Comparison of ENCODE assay signal across 12 mouse cellular contexts in genomic region chr16:18236676-18237501, GRCm38 (mm10). TPM values are rescaled to one million over a fixed set of nuclear protein-coding genes. Genes with fewer than 3 reads are reported as not detected.
DNase-seq lines count a peak whose midpoint lies in the region; ATAC-seq and TF ChIP-seq lines count a peak whose summit lies in the region.
"Had no signal": no experiment of that assay in that cellular context is flagged by ENCODE, and none has a peak within 500 bp of the region (broad histone marks: within the 10 kb centered on the region; RNA-seq: fewer than 3 reads in every experiment).

No protein-coding gene starts in this region.

- no peak for DNase-seq in kidney, postnatal 4 days
- DNase-seq in limb, embryonic 14.5 days (ENCODE audit: low spot score), result no peak
- DNase-seq in gastrocnemius, postnatal 4 days (ENCODE audit: low spot score in 2 of 2), result no peak
- DNase-seq: kidney, postnatal 10 days; right cerebral cortex, adult 18-20 months had no signal

- H3K9ac ChIP-seq in forebrain, embryonic 12.5 days, result no peak overlapping the region
- H3K9ac ChIP-seq in forebrain, embryonic 13.5 days, result no peak overlapping the region
- H3K9ac ChIP-seq in kidney, embryonic 15.5 days, result peak overlapping the region; percentile 70; the same call in 1 of the 2 replicates
- H3K9ac ChIP-seq in limb, embryonic 14.5 days (ENCODE audit: low read depth, low read length, severe bottlenecking), result no peak overlapping the region

- no peak for TF ChIP-seq CTCF in C2C12 (IDR thresholded peaks at IDR 0.05; ENCODE audit: control insufficient read depth, insufficient read depth, insufficient read length)

- no peak overlapping the region for H3K4me2 ChIP-seq in forebrain, embryonic 12.5 days
- H3K4me2 ChIP-seq in forebrain, embryonic 13.5 days, result no peak overlapping the region
- 0 out of 2 replicates have a peak overlapping the region, but pooled peaks have one; percentile 81 for H3K4me2 ChIP-seq in kidney, embryonic 15.5 days
- no peak overlapping the region for H3K4me2 ChIP-seq in limb, embryonic 14.5 days (replicated peaks; ENCODE audit: low read depth, low read length, severe bottlenecking)

- no peak for TF ChIP-seq POLR2A in limb, embryonic 14.5 days (IDR thresholded peaks at IDR 0.05; ENCODE audit: borderline replicate concordance, extremely low read depth, insufficient read depth, insufficient read length)

- no peak for ATAC-seq in forebrain, embryonic 12.5 days (ENCODE audit: low FRiP score)
- ATAC-seq in forebrain, embryonic 13.5 days, result no peak
- ATAC-seq in kidney, embryonic 15.5 days (replicated peaks; ENCODE audit: low FRiP score), result no peak
- ATAC-seq in limb, embryonic 14.5 days (ENCODE audit: low FRiP score, low read depth), result no peak
- ATAC-seq in erythroid progenitor cell, adult 5-6 weeks (replicated peaks; ENCODE audit: low FRiP score, poor library complexity, severe bottlenecking), result no peak

- H3K9me3 ChIP-seq in forebrain, embryonic 12.5 days, result no peaks in the 10 kb centered on the region
- no peaks in the 10 kb centered on the region for H3K9me3 ChIP-seq in forebrain, embryonic 13.5 days (replicated peaks)
- no peaks in the 10 kb centered on the region for H3K9me3 ChIP-seq in kidney, embryonic 15.5 days (replicated peaks)
- no peaks in the 10 kb centered on the region for H3K9me3 ChIP-seq in limb, embryonic 14.5 days (ENCODE audit: control insufficient read depth, low read length)

- H3K36me3 ChIP-seq in forebrain, embryonic 12.5 days (replicated peaks), result peaks cover 43% of the 10 kb centered on the region
- peaks cover 45% of the 10 kb centered on the region for H3K36me3 ChIP-seq in forebrain, embryonic 13.5 days (ENCODE audit: poor library complexity, severe bottlenecking)
- H3K36me3 ChIP-seq in kidney, embryonic 15.5 days, result peaks cover 42% of the 10 kb centered on the region
- H3K36me3 ChIP-seq in C2C12 (ENCODE audit: control insufficient read depth, insufficient read depth), result peaks cover 43% of the 10 kb centered on the region
- H3K36me3 ChIP-seq in limb, embryonic 14.5 days (ENCODE audit: control insufficient read depth, insufficient read depth, low read length), result peaks cover 41% of the 10 kb centered on the region

- peaks cover 44% of the 10 kb centered on the region for H3K79me2 ChIP-seq in C2C12 (ENCODE audit: control insufficient read depth, insufficient read depth)

- no peak overlapping the region for H3K4me3 ChIP-seq in forebrain, embryonic 12.5 days (replicated peaks)
- no peak overlapping the region for H3K4me3 ChIP-seq in forebrain, embryonic 13.5 days
- H3K4me3 ChIP-seq in kidney, embryonic 15.5 days (replicated peaks), result no peak overlapping the region
- no peak overlapping the region for H3K4me3 ChIP-seq in C2C12 (ENCODE audit: insufficient read depth, poor library complexity, severe bottlenecking)
- no peak overlapping the region for H3K4me3 ChIP-seq in limb, embryonic 14.5 days (replicated peaks; ENCODE audit: low read length)

- peaks cover 26% of the 10 kb centered on the region for H3K79me3 ChIP-seq in C2C12 (ENCODE audit: low read depth)

- H3K27ac ChIP-seq in forebrain, embryonic 12.5 days, result peak overlapping the region; percentile 89; the same call in 1 of the 2 replicates
- no peak overlapping the region for H3K27ac ChIP-seq in forebrain, embryonic 13.5 days
- H3K27ac ChIP-seq in kidney, embryonic 15.5 days, result peak overlapping the region; percentile 93; the same call in 1 of the 2 replicates
- H3K27ac ChIP-seq in limb, embryonic 14.5 days (replicated peaks; ENCODE audit: low read depth, low read length), result 0 out of 2 replicates have a peak overlapping the region, but pooled peaks have one; percentile 71

- 73% methylated on average over 7 of the region's 7 CpGs for whole genome bisulfite sequencing in forebrain, embryonic 12.5 days
- WGBS in forebrain, embryonic 13.5 days, result 78% methylated on average over 7 of the region's 7 CpGs
- 72% methylated on average over 7 of the region's 7 CpGs for WGBS in kidney, embryonic 15.5 days
- WGBS in limb, embryonic 14.5 days, result 68% methylated on average over 7 of the region's 7 CpGs

- H3ac ChIP-seq in C2C12 (ENCODE audit: control insufficient read depth, insufficient read length, low read depth), result peak overlapping the region; percentile 29

- no peaks in the 10 kb centered on the region for H3K27me3 ChIP-seq in forebrain, embryonic 12.5 days
- no peaks in the 10 kb centered on the region for H3K27me3 ChIP-seq in forebrain, embryonic 13.5 days
- H3K27me3 ChIP-seq in kidney, embryonic 15.5 days, result no peaks in the 10 kb centered on the region
- H3K27me3 ChIP-seq in C2C12 (ENCODE audit: control insufficient read depth, insufficient read depth, insufficient read length), result no peaks in the 10 kb centered on the region
- no peaks in the 10 kb centered on the region for H3K27me3 ChIP-seq in limb, embryonic 14.5 days (ENCODE audit: control insufficient read depth, insufficient read depth, low read length)

- H3K4me1 ChIP-seq in forebrain, embryonic 12.5 days, result peaks cover 30% of the 10 kb centered on the region
- H3K4me1 ChIP-seq in forebrain, embryonic 13.5 days, result peaks cover 27% of the 10 kb centered on the region
- peaks cover 26% of the 10 kb centered on the region for H3K4me1 ChIP-seq in kidney, embryonic 15.5 days
- peaks cover 13% of the 10 kb centered on the region; the same call in 1 of the 2 replicates for H3K4me1 ChIP-seq in limb, embryonic 14.5 days (ENCODE audit: control insufficient read depth, insufficient read depth, low read length)

RNA-seq across cellular contexts. Expression of gene Zdhhc8, which starts 2.0 kb away (rescaled TPM):
- polyA plus RNA-seq in forebrain, embryonic 12.5 days (2016; fragmentation: Nextera tagmentation; extraction: Ambion mirVana), result 15.7 and 16.9 TPM in 2 replicates
- polyA plus RNA-seq in forebrain, embryonic 13.5 days (2015; fragmentation: Nextera tagmentation; extraction: Ambion mirVana), result 7.7 and 8.4 TPM in 2 replicates
- polyA plus RNA-seq in kidney, embryonic 15.5 days (2015; fragmentation: Nextera tagmentation; extraction: Ambion mirVana), result 15.6 and 17.5 TPM in 2 replicates
- polyA plus RNA-seq in C2C12 (2012; fragmentation: generic; extraction: Trizol), result 37.4 TPM
- polyA plus RNA-seq in limb, embryonic 14.5 days (2012; rRNA removed), result 68.2 and 103 TPM in 2 replicates
- 23.1 and 25.3 TPM in 2 replicates for polyA plus RNA-seq in limb, embryonic 14.5 days (2014; fragmentation: Nextera tagmentation; extraction: Ambion mirVana)
- total RNA-seq in erythroid progenitor cell, adult 5-6 weeks (2015; ENCODE audit: low replicate concordance), result 1.4 TPM in 1 of 2 replicates, not detected in the other
- 2.2 TPM in 1 of 2 replicates, not detected in the other for total RNA-seq in erythroid progenitor cell, adult 5-6 weeks (2017; ENCODE audit: low replicate concordance)
- total RNA-seq in gastrocnemius, postnatal 4 days (2021), result 10 to 100 TPM; 37.7 to 42.1 TPM

RNA-seq across cellular contexts. Expression of gene Trmt2a, which starts 11.6 kb away (rescaled TPM):
- 111 and 118 TPM in 2 replicates for polyA plus RNA-seq in forebrain, embryonic 12.5 days (2016; fragmentation: Nextera tagmentation; extraction: Ambion mirVana)
- polyA plus RNA-seq in forebrain, embryonic 13.5 days (2015; fragmentation: Nextera tagmentation; extraction: Ambion mirVana), result 116 and 126 TPM in 2 replicates
- 99.2 and 102 TPM in 2 replicates for polyA plus RNA-seq in kidney, embryonic 15.5 days (2015; fragmentation: Nextera tagmentation; extraction: Ambion mirVana)
- 79.2 TPM for polyA plus RNA-seq in C2C12 (2012; fragmentation: generic; extraction: Trizol)
- polyA plus RNA-seq in limb, embryonic 14.5 days (2012; rRNA removed), result 108 and 117 TPM in 2 replicates
- polyA plus RNA-seq in limb, embryonic 14.5 days (2014; fragmentation: Nextera tagmentation; extraction: Ambion mirVana), result 83.6 and 87.2 TPM in 2 replicates
- 51.2 and 52.4 TPM in 2 replicates for total RNA-seq in erythroid progenitor cell, adult 5-6 weeks (2015; ENCODE audit: low replicate concordance)
- 20.2 and 30.0 TPM in 2 replicates for total RNA-seq in erythroid progenitor cell, adult 5-6 weeks (2017; ENCODE audit: low replicate concordance)
- total RNA-seq in gastrocnemius, postnatal 4 days (2021), result 10 to 100 TPM; 31.6 to 37.2 TPM

RNA-seq across cellular contexts. Expression of gene Ranbp1, which starts 11.6 kb away (rescaled TPM):
- polyA plus RNA-seq in forebrain, embryonic 12.5 days (2016; fragmentation: Nextera tagmentation; extraction: Ambion mirVana), result 983 and 1,008 TPM in 2 replicates
- polyA plus RNA-seq in forebrain, embryonic 13.5 days (2015; fragmentation: Nextera tagmentation; extraction: Ambion mirVana), result 726 and 766 TPM in 2 replicates
- 662 and 691 TPM in 2 replicates for polyA plus RNA-seq in kidney, embryonic 15.5 days (2015; fragmentation: Nextera tagmentation; extraction: Ambion mirVana)
- 422 TPM for polyA plus RNA-seq in C2C12 (2012; fragmentation: generic; extraction: Trizol)
- polyA plus RNA-seq in limb, embryonic 14.5 days (2012; rRNA removed), result 164 and 276 TPM in 2 replicates
- polyA plus RNA-seq in limb, embryonic 14.5 days (2014; fragmentation: Nextera tagmentation; extraction: Ambion mirVana), result 524 and 542 TPM in 2 replicates
- 144 and 145 TPM in 2 replicates for total RNA-seq in erythroid progenitor cell, adult 5-6 weeks (2015; ENCODE audit: low replicate concordance)
- total RNA-seq in erythroid progenitor cell, adult 5-6 weeks (2017; ENCODE audit: low replicate concordance), result 76.8 and 133 TPM in 2 replicates
- total RNA-seq in gastrocnemius, postnatal 4 days (2021), result 100 to 1,000 TPM; 105 to 109 TPM

RNA-seq across cellular contexts. Expression of gene Ccdc188, which starts 19.2 kb away (rescaled TPM):
- polyA plus RNA-seq in forebrain, embryonic 12.5 days (2016; fragmentation: Nextera tagmentation; extraction: Ambion mirVana), result not detected in 2 replicates
- polyA plus RNA-seq in forebrain, embryonic 13.5 days (2015; fragmentation: Nextera tagmentation; extraction: Ambion mirVana), result 0.13 TPM in 1 of 2 replicates, not detected in the other
- polyA plus RNA-seq in kidney, embryonic 15.5 days (2015; fragmentation: Nextera tagmentation; extraction: Ambion mirVana), result not detected in 2 replicates
- 0.04 TPM for polyA plus RNA-seq in C2C12 (2012; fragmentation: generic; extraction: Trizol)
- not detected in 2 replicates for polyA plus RNA-seq in limb, embryonic 14.5 days (2012; rRNA removed)
- polyA plus RNA-seq in limb, embryonic 14.5 days (2014; fragmentation: Nextera tagmentation; extraction: Ambion mirVana), result not detected in 2 replicates
- total RNA-seq in erythroid progenitor cell, adult 5-6 weeks (2015; ENCODE audit: low replicate concordance), result not detected in 2 replicates
- not detected in 2 replicates for total RNA-seq in erythroid progenitor cell, adult 5-6 weeks (2017; ENCODE audit: low replicate concordance)
- total RNA-seq in gastrocnemius, postnatal 4 days (2021), result not detected
- total RNA-seq: granulocyte monocyte progenitor cell, adult 5-6 weeks; liver, adult 2 months had no signal
- polyA plus RNA-seq: liver, adult 2 months had no signal

RNA-seq across cellular contexts. Expression of gene Gm49776, which starts 21.2 kb away (rescaled TPM):
- polyA plus RNA-seq in forebrain, embryonic 12.5 days (2016; fragmentation: Nextera tagmentation; extraction: Ambion mirVana), result 3.4 TPM in 1 of 2 replicates, not detected in the other
- 2.5 and 7.6 TPM in 2 replicates for polyA plus RNA-seq in forebrain, embryonic 13.5 days (2015; fragmentation: Nextera tagmentation; extraction: Ambion mirVana)
- polyA plus RNA-seq in kidney, embryonic 15.5 days (2015; fragmentation: Nextera tagmentation; extraction: Ambion mirVana), result 4.3 TPM in 1 of 2 replicates, not detected in the other
- polyA plus RNA-seq in C2C12 (2012; fragmentation: generic; extraction: Trizol), result 0.46 TPM
- polyA plus RNA-seq in limb, embryonic 14.5 days (2012; rRNA removed), result 0.53 TPM in 1 of 2 replicates, not detected in the other
- polyA plus RNA-seq in limb, embryonic 14.5 days (2014; fragmentation: Nextera tagmentation; extraction: Ambion mirVana), result 3.4 TPM in 1 of 2 replicates, not detected in the other
- not detected in 2 replicates for total RNA-seq in erythroid progenitor cell, adult 5-6 weeks (2015; ENCODE audit: low replicate concordance)
- total RNA-seq in erythroid progenitor cell, adult 5-6 weeks (2017; ENCODE audit: low replicate concordance), result 4.1 TPM in 1 of 2 replicates, not detected in the other
- total RNA-seq in gastrocnemius, postnatal 4 days (2021), result not detected
- total RNA-seq: granulocyte monocyte progenitor cell, adult 5-6 weeks; liver, adult 2 months had no signal
- polyA plus RNA-seq: liver, adult 2 months had no signal
